Mouse (Mus musculus) heart, adult 18-20 months (tissue): ENCODE measurements around the gene Nin. TPM values are rescaled to one million over a fixed set of nuclear protein-coding genes. Genes with fewer than 3 reads are reported as not detected.

Experiments used
- DNase-seq, 2 experiments: peaks; one replicate each; pipeline ENCODE4 v3.0.0; 2021 to 2022; ENCODE audit warnings: mixed read lengths in 1 of 2
- total RNA-seq, 2 experiments: library from RNA; stranded (reverse); gene quantifications; 2 replicates each; pipeline ENCODE4 v1.2.3; 2021

Nin gene
- total RNA-seq, 2 experiments from 2014 or later: 14.2 to 18.8 TPM

DNA sequence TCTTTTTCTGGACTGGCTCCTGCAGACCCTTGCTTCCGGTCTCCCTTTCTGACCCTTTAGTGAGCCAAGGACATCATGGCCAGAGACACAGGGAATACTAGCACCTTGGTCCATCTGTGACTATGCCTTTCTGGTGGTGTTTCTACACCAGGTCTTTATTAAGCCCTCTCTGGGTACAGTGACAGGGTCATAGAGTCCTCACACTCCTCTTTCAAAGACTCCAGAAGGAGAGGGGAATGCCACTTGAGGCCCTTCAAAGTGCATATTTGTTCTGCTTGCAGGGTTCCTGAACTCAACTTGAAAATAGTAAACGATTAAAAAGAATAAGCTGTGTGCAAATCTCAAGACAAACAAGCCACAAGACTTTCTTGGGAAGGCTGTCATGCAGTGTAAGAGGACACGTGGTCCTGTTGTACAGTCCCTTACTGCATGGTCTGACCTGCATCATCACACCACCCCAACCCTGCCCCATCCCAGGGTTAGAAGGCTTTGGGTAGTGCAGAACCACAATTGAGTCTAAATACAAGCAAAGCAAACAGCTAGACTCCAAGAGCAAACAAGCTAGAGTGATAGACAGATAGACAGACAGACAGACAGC lies 30.5 kb downstream of the Nin start:
- no peak for DNase-seq

DNA sequence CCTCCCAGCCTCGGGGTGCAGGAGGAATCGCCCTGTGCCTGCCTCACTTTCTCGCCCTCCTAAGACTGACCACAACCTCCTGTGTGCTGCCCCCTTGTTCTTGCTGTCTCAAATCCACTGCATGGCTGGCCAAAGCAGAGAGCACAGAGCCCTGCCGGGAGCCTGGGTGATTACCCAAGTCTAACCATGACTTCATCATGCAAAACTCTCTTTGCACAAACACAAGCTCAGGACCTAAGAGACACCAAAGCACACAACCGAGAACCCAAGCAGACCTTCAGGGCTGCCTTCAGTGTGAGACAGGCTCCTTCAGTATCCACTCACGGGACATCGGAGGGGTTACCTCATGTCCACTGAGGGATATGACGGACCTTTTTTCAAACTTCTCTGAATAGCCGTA lies 31.0 kb downstream of the Nin start:
- DNase-seq: no peak

DNA sequence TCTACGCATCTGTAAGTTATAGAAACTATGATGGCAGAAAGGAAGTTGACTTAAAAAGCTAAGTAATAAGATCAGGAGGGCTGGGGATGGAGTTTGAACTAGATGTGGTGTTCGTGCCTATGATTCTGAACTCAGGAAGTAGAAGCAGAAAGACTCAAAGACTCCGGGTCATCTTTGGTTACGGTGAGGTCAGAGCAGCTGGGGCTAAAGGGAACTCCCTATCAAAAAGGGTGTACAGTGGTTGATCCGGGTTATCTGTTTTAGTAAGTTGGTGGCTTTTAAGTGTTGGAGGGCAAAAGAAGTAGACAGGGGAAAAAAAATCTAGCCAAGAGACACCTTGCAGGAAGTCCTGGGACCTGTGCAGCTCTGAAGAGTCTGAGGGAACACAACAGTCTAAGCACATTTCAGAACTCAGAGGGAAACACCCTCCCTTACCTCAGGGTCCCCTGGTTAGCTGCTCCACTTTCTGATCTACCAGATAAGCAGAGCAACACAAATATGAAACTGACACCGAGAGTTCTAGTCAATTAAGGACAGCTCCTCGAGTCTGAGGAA lies 35.0 kb downstream of the Nin start:
- no peak for DNase-seq

DNA sequence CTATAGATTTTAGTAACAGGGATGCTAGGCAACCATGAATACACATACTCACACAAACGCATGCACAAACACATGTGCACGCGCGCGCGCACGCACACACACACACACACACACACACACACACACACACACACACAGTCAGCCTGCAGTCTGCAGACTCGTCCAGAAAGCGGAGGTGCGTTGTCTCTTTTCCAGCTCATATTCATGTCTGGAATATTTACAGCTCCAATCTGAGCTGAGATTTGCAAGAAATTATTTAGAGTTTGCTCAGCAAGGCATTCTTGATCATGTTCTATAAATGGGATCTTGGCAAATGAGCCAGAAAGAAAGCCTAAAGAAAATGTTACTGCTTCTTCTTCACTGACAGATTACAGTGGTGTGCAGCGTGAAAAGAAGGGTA lies 37.0 kb downstream of the Nin start:
- DNase-seq: no peak

DNA sequence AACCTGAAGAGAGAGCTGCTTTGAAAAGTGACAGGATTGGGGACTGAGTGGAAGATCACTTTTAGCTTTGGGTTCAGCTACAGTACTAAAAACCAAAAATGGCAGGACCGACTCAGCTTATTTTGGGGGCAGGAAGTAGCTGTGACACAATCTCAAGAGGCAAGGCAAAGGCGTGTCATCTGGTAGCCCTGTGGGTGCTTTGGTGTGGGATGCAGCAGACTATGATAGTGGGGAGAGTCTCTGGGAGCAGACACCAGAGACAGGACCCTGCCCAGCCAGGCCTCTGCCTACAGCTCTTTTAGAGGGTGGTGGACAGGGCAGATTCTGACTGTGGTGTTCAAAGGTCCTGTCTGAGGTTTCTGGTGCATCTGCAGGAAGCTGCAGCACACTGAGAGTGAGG lies 38.5 kb downstream of the Nin start:
- no peak for DNase-seq

DNA sequence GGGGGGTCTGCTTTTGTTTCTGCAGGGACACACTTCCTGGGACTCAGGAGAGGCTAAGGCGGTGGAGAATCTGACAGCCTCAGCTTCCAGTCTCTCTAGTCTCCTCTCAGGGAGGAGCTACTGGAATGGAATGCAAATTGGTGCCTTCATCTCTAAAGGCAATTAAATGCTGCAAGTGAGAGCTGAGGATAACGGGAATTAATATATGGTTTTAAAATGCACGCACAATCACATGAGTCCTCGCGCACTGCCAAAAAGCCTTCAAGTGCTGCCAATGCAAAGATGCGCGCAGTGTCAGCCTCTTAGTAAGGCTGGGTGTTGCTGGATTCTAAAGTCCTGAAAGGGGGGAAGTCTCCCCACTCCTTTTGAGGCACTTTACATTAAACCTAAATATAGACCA lies 42.6 kb downstream of the Nin start:
- no peak for DNase-seq

DNA sequence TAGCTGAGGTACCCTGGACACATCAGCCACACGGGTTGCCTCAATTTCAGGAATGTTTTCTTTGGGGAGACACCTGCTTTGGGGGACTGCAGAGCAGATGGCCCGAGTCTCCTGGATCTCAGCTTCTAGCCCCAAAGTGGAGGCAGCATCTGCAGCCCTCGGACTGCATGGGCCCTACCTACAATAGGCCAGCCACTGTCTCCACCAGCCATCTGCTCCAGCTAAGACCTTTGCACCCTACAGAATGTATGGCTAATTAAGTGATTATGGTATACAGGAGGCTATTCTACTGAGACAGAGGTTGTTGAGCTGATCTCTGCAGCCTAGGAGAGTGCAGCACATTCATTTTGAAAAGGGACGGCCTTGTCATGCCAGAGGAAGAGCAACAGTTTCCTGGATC lies 43.2 kb downstream of the Nin start:
- no peak for DNase-seq

DNA sequence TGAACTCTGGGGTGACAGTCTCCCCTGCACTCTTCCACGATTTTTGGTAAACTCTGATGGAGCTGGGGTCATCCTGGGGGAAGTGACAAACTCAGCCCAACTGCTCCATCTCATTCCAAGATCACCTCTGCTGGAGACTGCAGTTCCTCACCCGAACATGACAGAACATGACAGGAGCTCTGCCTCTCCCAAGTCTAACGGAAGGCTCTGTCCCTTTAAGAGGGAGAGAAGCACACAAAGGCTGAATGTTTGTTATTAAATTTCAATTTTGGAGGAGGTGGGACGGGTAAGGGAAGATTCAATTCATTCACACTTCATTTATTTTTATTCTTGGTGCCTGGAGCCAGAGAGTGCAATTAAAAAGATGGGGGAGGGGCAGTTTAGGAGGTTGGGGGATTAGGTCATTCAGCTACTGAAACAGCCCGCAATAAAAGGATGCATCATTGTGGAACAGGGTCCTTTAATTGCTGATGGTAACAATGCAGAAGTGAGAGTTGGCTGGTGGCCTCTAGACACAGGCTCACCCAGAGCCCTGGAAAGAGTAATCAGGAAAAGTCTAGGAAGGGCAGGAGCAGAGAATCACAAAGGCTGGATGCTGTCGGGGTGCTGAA lies 44.8 kb downstream of the Nin start:
- no peak for DNase-seq

DNA sequence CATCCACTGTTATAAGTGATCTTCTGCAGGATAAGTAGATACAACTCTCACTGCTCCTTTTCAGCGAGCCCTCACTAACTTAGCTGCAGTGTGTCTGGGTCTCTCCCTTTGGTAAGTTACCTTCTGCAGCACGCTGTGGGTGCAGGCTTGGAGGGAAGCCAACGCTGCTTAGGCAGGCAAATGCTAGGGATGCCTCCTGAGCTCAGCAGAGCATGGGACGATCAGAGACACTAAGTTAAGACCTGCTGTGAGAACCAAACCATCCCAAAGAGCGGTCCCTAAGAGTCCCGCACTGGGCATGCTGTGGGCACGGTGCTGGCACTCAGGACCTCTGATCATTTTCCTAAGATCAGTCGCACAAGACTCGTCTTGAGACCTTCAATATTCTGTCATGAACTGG lies 45.7 kb downstream of the Nin start:
- DNase-seq: no peak

DNA sequence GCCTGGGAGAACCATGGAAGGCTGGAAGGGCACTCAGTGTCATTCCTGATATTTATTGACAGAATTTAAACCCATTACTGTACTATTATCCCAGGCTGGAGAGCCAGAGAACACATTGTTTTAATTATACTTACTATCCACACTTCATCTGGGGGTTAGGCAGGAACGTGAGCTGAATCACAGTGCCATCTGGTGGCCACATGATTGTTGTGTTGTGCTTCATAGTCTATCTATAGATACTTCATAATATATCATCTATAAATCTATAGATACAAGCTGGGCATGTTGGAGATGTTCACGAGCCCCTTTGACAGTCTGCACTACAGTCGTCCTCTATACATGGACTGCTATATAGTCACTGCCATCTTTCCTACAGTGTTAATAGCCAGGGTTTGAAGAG lies 51.4 kb downstream of the Nin start:
- DNase-seq: peak; percentile 36 to 80

DNA sequence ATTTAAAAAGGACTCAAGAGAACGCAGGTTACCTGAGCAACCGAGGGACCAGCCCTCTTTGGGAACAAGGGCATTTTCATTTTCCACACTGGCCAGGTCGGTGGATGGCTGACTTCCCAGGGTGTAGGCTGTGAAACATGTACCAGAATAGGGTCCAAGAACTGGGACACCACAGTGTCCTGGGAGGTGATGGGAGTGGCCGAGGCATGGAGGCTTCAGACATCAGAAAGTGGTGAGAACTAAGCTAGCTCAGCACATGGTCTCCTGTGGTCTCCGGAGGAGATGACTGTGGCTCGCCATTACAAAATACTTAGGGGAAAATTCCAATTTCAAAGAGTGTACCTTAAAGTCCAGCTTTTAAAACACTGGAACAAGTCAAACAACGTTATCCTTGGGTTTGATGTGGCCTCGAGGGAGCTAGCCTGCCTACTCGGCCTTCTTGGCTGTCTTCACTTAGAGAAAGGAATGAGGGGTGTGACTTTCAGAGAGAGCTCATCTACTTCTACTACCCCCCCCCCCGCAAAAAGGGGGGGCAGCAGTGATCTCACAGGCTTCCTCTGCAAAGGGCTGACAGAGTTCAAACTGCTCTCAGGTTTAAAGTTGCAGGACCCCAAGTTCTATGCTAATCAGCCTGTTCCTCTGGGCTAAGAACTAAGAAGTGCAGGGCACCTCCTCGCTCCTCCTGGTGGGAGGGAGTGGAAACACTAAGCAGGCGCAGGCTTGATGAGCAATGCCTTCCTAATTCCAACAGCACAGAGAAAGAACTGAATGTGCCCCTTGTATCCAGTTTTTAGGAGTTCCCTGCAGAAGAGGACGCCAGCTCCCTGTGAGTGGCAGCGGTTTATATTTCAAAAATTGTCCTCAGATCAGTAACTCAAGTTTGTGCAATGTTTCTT lies 54.3 kb downstream of the Nin start:
- DNase-seq: peak; percentile 35 to 37

DNA sequence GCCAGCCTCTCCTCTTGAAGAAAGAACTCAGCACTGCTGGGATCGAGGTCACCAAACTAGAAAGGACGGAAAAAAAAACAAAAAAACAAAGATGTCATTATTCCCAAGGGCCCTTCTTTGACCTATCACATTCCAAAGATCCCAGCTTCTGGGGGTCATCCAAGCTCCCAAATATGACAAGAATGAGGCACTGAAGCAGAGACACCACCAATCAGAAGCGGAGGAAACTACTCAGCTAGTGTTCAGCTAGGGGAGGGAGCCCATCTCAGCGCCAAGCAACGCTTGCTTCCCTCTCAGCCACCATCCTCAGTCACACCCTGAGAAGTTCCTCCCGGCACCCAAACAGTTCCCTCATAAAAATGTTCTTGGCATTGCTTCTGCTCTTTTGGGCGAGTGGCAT lies 62.8 kb downstream of the Nin start:
- DNase-seq: peak; percentile 68 to 83

DNA sequence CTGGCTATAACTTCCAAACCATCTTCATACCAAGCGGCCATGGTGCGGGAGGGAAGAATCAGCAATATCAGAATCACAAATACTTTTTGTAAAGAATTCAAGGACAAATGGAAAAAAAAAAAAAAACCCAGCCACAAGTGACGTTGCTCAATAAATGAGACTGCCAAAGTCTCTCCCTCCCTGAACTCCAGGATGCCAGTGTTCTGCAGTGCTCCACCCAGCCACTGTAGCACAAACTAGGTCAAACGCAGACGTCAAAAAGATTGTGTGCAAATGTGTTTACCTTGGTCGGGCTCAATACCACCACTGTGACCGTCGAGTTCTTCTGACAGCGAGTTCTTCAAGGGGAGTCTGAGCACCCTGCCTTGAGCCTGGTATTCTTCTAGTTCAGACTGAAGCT lies 64.8 kb downstream of the Nin start:
- DNase-seq: peak in 1 of 2 experiments; percentile 37

DNA sequence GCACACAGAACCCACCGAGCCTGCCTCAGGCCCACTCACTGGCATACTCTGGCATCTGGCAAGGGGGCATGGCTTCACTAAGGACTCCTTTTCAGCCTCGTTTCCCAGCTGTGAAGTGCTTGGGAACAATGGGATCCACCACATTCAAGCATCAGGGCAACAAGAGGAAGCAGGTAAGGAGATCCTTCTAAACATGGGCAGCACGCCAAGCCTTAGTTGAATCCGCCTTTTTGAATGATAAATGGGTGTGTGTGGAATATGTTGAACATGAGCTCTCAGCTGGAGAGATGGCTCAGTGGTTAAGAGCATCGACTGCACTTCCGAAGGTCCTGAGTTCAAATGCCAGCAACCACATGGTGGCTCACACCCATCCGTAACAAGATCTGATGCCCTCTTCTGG lies 66.2 kb downstream of the Nin start:
- no peak for DNase-seq

DNA sequence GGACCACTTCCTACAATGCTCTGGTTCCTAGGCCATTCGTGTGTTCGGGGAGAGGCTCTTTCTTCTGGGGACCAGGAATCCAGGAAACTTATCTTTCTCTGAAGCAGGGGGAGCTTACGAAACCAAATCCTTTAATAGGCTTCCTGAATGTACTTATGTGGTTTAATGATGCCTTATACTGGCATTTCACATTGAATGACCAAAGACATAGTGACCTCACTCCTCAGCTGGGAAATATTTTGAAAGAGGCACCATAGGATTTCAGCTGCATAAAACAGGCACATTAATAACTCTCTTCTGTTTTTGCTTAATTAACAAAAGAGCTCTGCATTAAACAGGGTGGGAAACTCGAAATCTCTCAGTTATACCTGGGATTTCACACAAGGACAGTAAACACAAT lies 69.2 kb downstream of the Nin start:
- DNase-seq: no peak

DNA sequence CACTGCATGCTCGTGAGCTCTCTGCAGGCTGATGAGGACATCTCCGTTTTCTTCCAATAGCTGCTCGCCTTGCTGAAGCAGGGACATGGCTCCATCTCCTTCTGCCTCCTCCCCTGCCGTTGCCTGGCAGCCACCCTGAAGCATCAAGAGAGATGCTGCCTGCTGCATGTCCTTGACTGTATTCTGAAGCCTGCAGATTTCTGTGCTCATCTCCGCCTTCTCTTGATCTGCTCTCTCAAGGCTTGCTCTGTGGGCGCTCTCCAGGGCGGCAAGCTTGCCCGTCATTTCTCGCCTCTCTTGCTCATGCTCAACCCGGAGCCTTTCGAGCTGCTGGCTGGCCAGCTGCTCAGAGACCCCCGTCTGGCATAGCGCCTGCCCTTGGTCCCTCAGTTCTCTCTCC lies 70.1 kb downstream of the Nin start:
- DNase-seq: no peak

DNA sequence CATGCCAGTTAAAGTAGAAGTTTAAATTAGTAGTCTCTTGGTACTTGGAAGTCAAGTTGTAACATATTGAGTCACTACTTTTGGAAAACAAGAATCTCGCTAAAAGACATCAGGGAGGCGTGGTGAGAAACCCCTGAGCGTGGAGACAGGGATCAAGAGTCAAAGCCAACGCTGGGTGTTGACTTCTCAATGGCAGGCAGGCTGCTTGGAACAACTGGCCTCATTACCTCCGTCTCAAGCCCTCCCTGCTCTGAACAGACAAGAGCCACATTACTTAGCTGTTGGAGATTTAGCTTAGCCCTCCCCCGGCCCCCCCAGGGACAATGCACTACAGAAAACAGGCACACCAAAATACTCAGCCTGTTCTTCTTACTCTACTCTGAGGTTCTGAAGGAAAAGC lies 72.5 kb downstream of the Nin start:
- DNase-seq: no peak

DNA sequence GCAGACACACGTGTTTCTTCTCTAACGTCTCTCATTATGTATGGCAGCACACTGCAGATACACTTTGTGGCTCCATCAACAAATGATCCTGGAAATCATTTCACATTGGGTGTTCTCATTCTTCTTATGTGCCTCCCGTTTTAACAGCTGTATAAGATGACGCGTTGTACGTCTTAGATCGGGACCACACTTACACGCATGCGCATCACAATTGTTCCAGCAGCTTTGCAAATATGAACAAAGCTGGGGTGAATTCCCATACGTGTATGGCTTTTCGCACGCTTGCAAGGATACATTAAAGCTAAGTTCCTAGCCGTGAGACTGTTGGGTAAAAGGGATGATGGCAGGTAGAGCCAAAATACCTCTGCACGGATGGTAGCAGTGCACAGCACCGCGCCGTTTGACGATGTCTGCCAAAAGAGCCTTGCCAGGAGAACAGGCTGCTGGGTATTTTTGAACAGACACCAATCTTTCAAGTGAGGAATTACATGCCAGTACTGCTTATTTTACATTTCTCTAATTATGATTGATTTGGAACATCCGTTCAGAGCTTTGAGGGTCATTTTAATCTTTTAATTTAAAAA lies 76.7 kb downstream of the Nin start:
- DNase-seq: no peak

DNA sequence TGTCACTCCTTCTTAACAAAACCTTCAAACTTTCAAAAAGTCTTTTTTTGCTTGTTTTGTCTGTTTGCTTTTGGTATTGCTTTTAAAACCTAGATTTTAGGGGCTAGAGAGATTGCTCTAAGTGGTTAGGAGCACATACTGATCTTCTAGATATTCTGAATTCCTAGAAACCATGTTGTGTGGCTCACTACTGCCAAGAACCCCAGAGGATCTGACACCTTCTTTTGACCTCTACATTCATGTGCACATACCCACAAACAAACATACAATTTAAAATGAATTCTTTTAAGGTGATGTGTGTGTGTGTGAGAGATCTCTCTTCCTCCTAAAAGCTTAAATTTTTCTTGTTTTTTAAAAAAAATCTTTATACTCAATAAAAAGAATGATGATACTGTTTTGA lies 87.3 kb downstream of the Nin start:
- DNase-seq: no peak

DNA sequence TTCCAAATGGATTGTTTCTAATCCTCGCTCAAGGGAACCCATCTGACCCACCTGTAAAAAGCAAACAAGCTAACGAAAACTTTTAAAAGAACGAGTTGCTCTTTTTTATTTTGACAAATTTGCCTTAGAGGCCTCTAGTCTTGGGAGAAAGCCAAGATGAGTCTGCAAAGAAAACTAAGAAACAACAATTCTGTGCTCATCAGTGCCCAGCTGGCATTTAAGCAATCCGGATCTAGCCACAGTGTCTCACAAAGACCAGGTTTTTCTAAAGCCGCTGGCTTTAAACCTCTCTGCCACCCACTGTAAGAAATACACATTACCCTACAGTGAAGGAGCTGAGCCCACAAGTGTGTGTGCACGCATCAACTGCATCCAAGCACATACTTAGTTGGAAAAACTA lies 88.1 kb downstream of the Nin start:
- no peak for DNase-seq

DNA sequence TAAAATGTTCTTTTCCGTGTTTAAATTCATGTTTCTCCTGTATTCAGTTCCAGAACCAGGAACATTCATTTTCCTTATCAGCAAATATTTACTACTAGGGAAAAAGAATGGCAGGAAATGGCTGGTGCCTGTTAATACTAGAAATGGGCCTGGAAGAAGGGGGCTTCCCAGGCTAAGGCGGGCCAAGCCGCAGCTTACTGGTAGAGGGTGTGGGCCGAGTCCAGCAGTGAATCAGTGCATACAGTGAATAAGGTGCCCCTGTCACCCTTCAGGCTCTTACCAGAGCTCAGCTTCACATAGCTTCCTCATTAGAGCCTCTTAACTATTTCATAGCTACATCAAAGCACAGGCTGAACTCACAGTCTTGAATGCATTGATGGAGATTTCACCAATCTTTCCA lies 89.9 kb downstream of the Nin start:
- no peak for DNase-seq

DNA sequence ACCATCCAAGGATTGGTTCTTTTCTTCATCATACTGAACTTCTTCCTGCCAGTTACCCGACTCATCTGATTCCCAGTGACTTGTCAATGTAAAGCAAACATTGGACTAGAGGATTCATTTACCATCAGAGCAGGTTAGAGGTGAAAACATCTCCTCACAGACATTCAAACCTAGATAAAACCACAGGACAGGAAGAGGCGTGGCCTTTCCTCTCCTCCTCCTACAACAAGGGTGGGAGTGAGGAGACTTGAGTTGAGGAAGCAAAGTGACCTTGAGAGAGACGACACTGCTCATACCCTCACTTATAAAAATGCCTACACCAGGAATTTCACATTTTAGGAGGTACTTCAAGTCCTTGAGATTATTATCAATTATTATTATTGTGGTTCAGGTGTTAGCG lies 95.4 kb downstream of the Nin start:
- DNase-seq: no peak

DNA sequence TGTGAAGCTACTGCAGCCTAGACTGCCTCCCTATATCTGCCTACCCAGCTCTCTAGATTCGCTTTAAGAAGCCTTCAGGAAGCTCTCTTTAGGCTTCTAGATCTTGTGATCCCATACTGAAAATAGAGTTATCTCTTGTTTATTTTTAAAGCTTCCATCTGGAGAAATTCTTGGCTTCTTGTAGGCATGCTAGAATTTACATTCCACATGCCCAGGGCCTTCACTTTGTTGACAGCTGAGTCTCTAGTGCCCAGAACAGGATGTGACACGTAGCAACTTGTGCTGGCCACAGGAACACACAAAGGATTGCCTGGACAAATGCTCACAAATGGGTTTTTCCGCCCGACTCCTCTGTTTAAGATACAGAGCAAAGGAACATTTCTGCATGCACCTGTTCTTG lies 97.6 kb downstream of the Nin start:
- DNase-seq: peak; percentile 13 to 14
